Mouse (Mus musculus): ENCODE measurements around the gene Mmrn2.

DNA sequence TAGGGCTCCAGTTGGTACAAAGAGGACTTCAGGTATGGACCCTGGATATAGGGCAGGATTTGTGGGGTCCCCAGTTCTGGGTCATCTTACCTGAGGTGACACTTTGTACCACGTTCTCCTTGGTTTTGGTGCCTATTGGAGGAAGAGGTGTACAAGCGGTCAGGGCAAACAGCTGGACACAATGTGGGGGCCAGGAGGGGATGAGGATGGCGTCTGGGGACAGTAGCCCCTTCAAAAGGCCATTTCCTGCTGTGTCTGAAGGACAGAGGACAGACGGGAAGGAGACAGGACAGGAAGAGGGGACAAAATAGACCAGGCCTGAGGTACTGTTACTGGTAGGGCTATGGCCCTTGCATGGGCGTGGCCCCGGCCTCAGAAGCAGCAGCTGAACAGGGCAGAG lies 1.7 kb upstream of the Mmrn2 start:
- TF ChIP-seq CTCF (IDR thresholded peaks at IDR 0.05; ENCODE audit: low read depth) (no peak), EP300 (IDR thresholded peaks at IDR 0.05; ENCODE audit: low read depth) (no peak)

All from liver, postnatal 0 days (tissue).